Mouse (Mus musculus): ENCODE results near the gene Dnah7c. TPM values are rescaled to one million over a fixed set of nuclear protein-coding genes. Genes with fewer than 3 reads are reported as not detected.
"Not testable (repeated sequence)": the region's sequence is repeated elsewhere in the genome, so short reads cannot be mapped to it uniquely, and the experiment has no call there.

Gene Dnah7c
- polyA plus RNA-seq, 1 experiment, result not detected

- H3K4me1 ChIP-seq (ENCODE audit: control insufficient read depth, insufficient read depth, low read length), result no peaks in the 10 kb centered on the region
- no peak overlapping the region for H3K4me3 ChIP-seq (ENCODE audit: low read depth, low read length)
- no peaks in the 10 kb centered on the region for H3K27me3 ChIP-seq (ENCODE audit: control insufficient read depth, insufficient read depth, low read length, poor library complexity, severe bottlenecking)
- no peak overlapping the region for H3K9ac ChIP-seq (ENCODE audit: low read depth, poor library complexity, severe bottlenecking)
- H3K36me3 ChIP-seq (ENCODE audit: control insufficient read depth, insufficient read depth, low read length, poor library complexity, severe bottlenecking), result no peaks in the 10 kb centered on the region
- H3K9me3 ChIP-seq (replicated peaks; ENCODE audit: control insufficient read depth, insufficient read depth, low read length, poor library complexity, severe bottlenecking), result no peaks in the 10 kb centered on the region
- no peak for TF ChIP-seq CTCF (IDR thresholded peaks at IDR 0.05; ENCODE audit: low read depth, low read length)
- TF ChIP-seq POLR2A (IDR thresholded peaks at IDR 0.05; ENCODE audit: insufficient read depth, low read length), result no peak
- TF ChIP-seq EP300 (IDR thresholded peaks at IDR 0.05; ENCODE audit: insufficient read depth, low read depth, low read length), result no peak
- H3K27ac ChIP-seq (ENCODE audit: insufficient read depth, low read length), result no peak overlapping the region
These were observed 3.0 kb downstream of the Dnah7c start for GRCm38 (mm10) chr1:46428401-46428800.

GRCm38 (mm10) chr1:46514671-46515070, 89.3 kb downstream of the Dnah7c start:
- H3K36me3 ChIP-seq (ENCODE audit: control insufficient read depth, insufficient read depth, low read length, poor library complexity, severe bottlenecking); H3K4me3 ChIP-seq (ENCODE audit: low read depth, low read length); H3K4me1 ChIP-seq (ENCODE audit: control insufficient read depth, insufficient read depth, low read length); H3K9me3 ChIP-seq (replicated peaks; ENCODE audit: control insufficient read depth, insufficient read depth, low read length, poor library complexity, severe bottlenecking); H3K27me3 ChIP-seq (ENCODE audit: control insufficient read depth, insufficient read depth, low read length, poor library complexity, severe bottlenecking); H3K27ac ChIP-seq (ENCODE audit: insufficient read depth, low read length); H3K9ac ChIP-seq (ENCODE audit: low read depth, poor library complexity, severe bottlenecking): not testable (repeated sequence)

GRCm38 (mm10) chr1:46521032-46521431, 95.6 kb downstream of the Dnah7c start:
- TF ChIP-seq EP300 (IDR thresholded peaks at IDR 0.05; ENCODE audit: insufficient read depth, low read depth, low read length) (no peak), POLR2A (IDR thresholded peaks at IDR 0.05; ENCODE audit: insufficient read depth, low read length) (no peak), CTCF (IDR thresholded peaks at IDR 0.05; ENCODE audit: low read depth, low read length) (no peak)
- Histone ChIP-seq H3K9ac (ENCODE audit: low read depth, poor library complexity, severe bottlenecking) (no peak overlapping the region), H3K4me3 (ENCODE audit: low read depth, low read length) (no peak overlapping the region), H3K27me3 (ENCODE audit: control insufficient read depth, insufficient read depth, low read length, poor library complexity, severe bottlenecking) (no peaks in the 10 kb centered on the region), H3K36me3 (ENCODE audit: control insufficient read depth, insufficient read depth, low read length, poor library complexity, severe bottlenecking) (no peaks in the 10 kb centered on the region), H3K4me1 (ENCODE audit: control insufficient read depth, insufficient read depth, low read length) (no peaks in the 10 kb centered on the region), H3K9me3 (replicated peaks; ENCODE audit: control insufficient read depth, insufficient read depth, low read length, poor library complexity, severe bottlenecking) (no peaks in the 10 kb centered on the region), H3K27ac (ENCODE audit: insufficient read depth, low read length) (no peak overlapping the region)

- H3K27ac ChIP-seq (ENCODE audit: insufficient read depth, low read length); H3K36me3 ChIP-seq (ENCODE audit: control insufficient read depth, insufficient read depth, low read length, poor library complexity, severe bottlenecking); H3K9ac ChIP-seq (ENCODE audit: low read depth, poor library complexity, severe bottlenecking); H3K4me3 ChIP-seq (ENCODE audit: low read depth, low read length); H3K4me1 ChIP-seq (ENCODE audit: control insufficient read depth, insufficient read depth, low read length); H3K27me3 ChIP-seq (ENCODE audit: control insufficient read depth, insufficient read depth, low read length, poor library complexity, severe bottlenecking); H3K9me3 ChIP-seq (replicated peaks; ENCODE audit: control insufficient read depth, insufficient read depth, low read length, poor library complexity, severe bottlenecking): not testable (repeated sequence)
These were observed 101.1 kb downstream of the Dnah7c start for GRCm38 (mm10) chr1:46526537-46526936.

GRCm38 (mm10) chr1:46544812-46545421, 119.5 kb downstream of the Dnah7c start:
- H3K4me1 ChIP-seq (ENCODE audit: control insufficient read depth, insufficient read depth, low read length), result no peaks in the 10 kb centered on the region
- H3K9ac ChIP-seq (ENCODE audit: low read depth, poor library complexity, severe bottlenecking), result no peak overlapping the region
- H3K36me3 ChIP-seq (ENCODE audit: control insufficient read depth, insufficient read depth, low read length, poor library complexity, severe bottlenecking), result no peaks in the 10 kb centered on the region
- no peaks in the 10 kb centered on the region for H3K27me3 ChIP-seq (ENCODE audit: control insufficient read depth, insufficient read depth, low read length, poor library complexity, severe bottlenecking)
- no peak overlapping the region for H3K4me3 ChIP-seq (ENCODE audit: low read depth, low read length)
- no peak overlapping the region for H3K27ac ChIP-seq (ENCODE audit: insufficient read depth, low read length)
- no peaks in the 10 kb centered on the region for H3K9me3 ChIP-seq (replicated peaks; ENCODE audit: control insufficient read depth, insufficient read depth, low read length, poor library complexity, severe bottlenecking)
- TF ChIP-seq CTCF (IDR thresholded peaks at IDR 0.05; ENCODE audit: low read depth, low read length) (no peak), POLR2A (IDR thresholded peaks at IDR 0.05; ENCODE audit: insufficient read depth, low read length) (no peak), EP300 (IDR thresholded peaks at IDR 0.05; ENCODE audit: insufficient read depth, low read depth, low read length) (no peak)

- H3K27ac ChIP-seq (ENCODE audit: insufficient read depth, low read length), result no peak overlapping the region
- H3K9ac ChIP-seq (ENCODE audit: low read depth, poor library complexity, severe bottlenecking), result no peak overlapping the region
- no peaks in the 10 kb centered on the region for H3K27me3 ChIP-seq (ENCODE audit: control insufficient read depth, insufficient read depth, low read length, poor library complexity, severe bottlenecking)
- no peaks in the 10 kb centered on the region for H3K4me1 ChIP-seq (ENCODE audit: control insufficient read depth, insufficient read depth, low read length)
- TF ChIP-seq CTCF (IDR thresholded peaks at IDR 0.05; ENCODE audit: low read depth, low read length) (no peak), POLR2A (IDR thresholded peaks at IDR 0.05; ENCODE audit: insufficient read depth, low read length) (no peak), EP300 (IDR thresholded peaks at IDR 0.05; ENCODE audit: insufficient read depth, low read depth, low read length) (no peak)
- H3K9me3 ChIP-seq (replicated peaks; ENCODE audit: control insufficient read depth, insufficient read depth, low read length, poor library complexity, severe bottlenecking), result no peaks in the 10 kb centered on the region; the same call in none of the 2 replicates
- H3K36me3 ChIP-seq (ENCODE audit: control insufficient read depth, insufficient read depth, low read length, poor library complexity, severe bottlenecking), result no peaks in the 10 kb centered on the region
- no peak overlapping the region for H3K4me3 ChIP-seq (ENCODE audit: low read depth, low read length)
These were observed 155.0 kb downstream of the Dnah7c start for GRCm38 (mm10) chr1:46580385-46580784.

GRCm38 (mm10) chr1:46593826-46594225, 168.4 kb downstream of the Dnah7c start:
- H3K36me3 ChIP-seq (ENCODE audit: control insufficient read depth, insufficient read depth, low read length, poor library complexity, severe bottlenecking), result not testable (repeated sequence)

GRCm38 (mm10) chr1:46596343-46596742, 171.0 kb downstream of the Dnah7c start:
- H3K4me1 ChIP-seq (ENCODE audit: control insufficient read depth, insufficient read depth, low read length); H3K27me3 ChIP-seq (ENCODE audit: control insufficient read depth, insufficient read depth, low read length, poor library complexity, severe bottlenecking); H3K9ac ChIP-seq (ENCODE audit: low read depth, poor library complexity, severe bottlenecking); H3K9me3 ChIP-seq (replicated peaks; ENCODE audit: control insufficient read depth, insufficient read depth, low read length, poor library complexity, severe bottlenecking); H3K27ac ChIP-seq (ENCODE audit: insufficient read depth, low read length); H3K36me3 ChIP-seq (ENCODE audit: control insufficient read depth, insufficient read depth, low read length, poor library complexity, severe bottlenecking); H3K4me3 ChIP-seq (ENCODE audit: low read depth, low read length): not testable (repeated sequence)

More at GRCm38 (mm10) chr1:46593826-46594225, 168.4 kb downstream of the Dnah7c start:
- H3K9me3 ChIP-seq (replicated peaks; ENCODE audit: control insufficient read depth, insufficient read depth, low read length, poor library complexity, severe bottlenecking); H3K27me3 ChIP-seq (ENCODE audit: control insufficient read depth, insufficient read depth, low read length, poor library complexity, severe bottlenecking); H3K9ac ChIP-seq (ENCODE audit: low read depth, poor library complexity, severe bottlenecking); H3K4me3 ChIP-seq (ENCODE audit: low read depth, low read length); H3K4me1 ChIP-seq (ENCODE audit: control insufficient read depth, insufficient read depth, low read length); H3K27ac ChIP-seq (ENCODE audit: insufficient read depth, low read length): not testable (repeated sequence)

All from ES-Bruce4 (cell line).